Mouse (Mus musculus): Measurements from ENCODE around the gene Tmem186.

DNA sequence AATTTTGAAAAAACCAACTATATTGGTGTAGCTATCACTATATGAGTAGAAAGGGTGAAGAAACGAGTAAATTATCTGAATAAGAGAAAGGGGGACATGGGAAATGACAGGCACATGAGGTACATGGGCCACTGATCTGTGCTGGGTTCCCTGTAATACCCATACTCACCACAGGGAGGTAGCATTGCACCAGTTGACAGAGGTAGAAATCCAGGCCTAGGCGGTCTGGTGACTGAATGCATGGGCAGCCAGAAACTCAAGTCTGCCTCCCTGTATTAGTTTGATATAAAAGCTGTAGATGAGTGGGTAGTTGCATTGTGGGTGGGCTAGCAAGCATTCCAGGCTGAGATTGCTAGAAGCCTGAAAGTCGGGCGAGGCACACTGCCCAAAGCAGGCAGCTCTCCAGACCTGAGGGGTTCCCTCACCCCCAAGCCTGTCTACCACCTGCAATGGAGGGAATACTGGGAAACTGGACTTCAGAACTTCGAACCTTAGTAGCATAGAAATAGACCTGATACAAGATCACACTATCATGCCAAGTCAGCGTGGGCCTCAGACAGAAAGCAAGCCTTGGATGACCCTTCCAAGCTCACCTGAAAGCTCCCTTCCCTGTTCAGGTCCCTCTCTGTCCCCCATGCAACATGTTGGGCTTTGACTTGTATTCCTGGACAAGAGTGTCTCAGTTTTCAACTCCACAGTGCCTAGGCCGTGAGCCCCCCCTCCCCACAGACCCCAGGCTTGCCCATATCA lies 48.8 kb upstream of the Tmem186 start:
- TF ChIP-seq CTCF (IDR thresholded peaks at IDR 0.05; ENCODE audit: low read depth) (peak; percentile 95), EP300 (optimal IDR thresholded peaks at IDR 0.05) (no peak)
